Mouse (Mus musculus) small intestine, adult 2 months (tissue): Measurements from ENCODE around the gene Xlr5a.
"Not testable (repeated sequence)": the region's sequence is repeated elsewhere in the genome, so short reads cannot be mapped to it uniquely, and the experiment has no call there.

Experiments
- CTCF ChIP-seq: fragments of 200-500 bp; IDR thresholded peaks from 2 replicates; pipeline ENCODE4 v1.5.1; 2012; ENCODE audit warnings: low read depth, mild to moderate bottlenecking, control low read depth, inconsistent platforms, low read length, moderate library complexity, mixed read lengths; ENCODE audit not compliant: insufficient replicate concordance, insufficient read length; ENCODE audit errors: extremely low read depth
- POLR2A ChIP-seq: fragments of 200-500 bp; IDR thresholded peaks from 2 replicates; pipeline ENCODE4 v1.6.1; 2012; ENCODE audit warnings: low read depth, mild to moderate bottlenecking, control low read depth, inconsistent platforms, low read length, moderate library complexity

- not testable (repeated sequence) for TF ChIP-seq POLR2A, CTCF
Measured at GRCm38 (mm10) chrX:73191934-73192333, 100.8 kb downstream of the Xlr5a start, which contains the start of gene Xlr3b.
